Mouse (Mus musculus) neural tube, embryonic 15.5 days (tissue): ENCODE data around the gene Cbx8. TPM values are rescaled to one million over a fixed set of nuclear protein-coding genes. Genes with fewer than 3 reads are reported as not detected.

Experiments
- ATAC-seq: fragments of 200-750 bp; cut with Nextera tagmentation; 2 replicates; pipeline ENCODE4 v1.8.0; 2017; ENCODE audit warnings: mild to moderate bottlenecking, moderate TSS enrichment, moderate library complexity; ENCODE audit not compliant: low FRiP score
- H3K27ac ChIP-seq: fragments of 300-500 bp; sonication (generic); replicated peaks from 2 replicates; pipeline ENCODE4 v1.5.1; 2015; ENCODE audit warnings: mild to moderate bottlenecking, inconsistent platforms
- H3K27me3 ChIP-seq: fragments of 300-500 bp; sonication (generic); replicated peaks from 2 replicates; pipeline ENCODE4 v1.6.1; 2015; ENCODE audit warnings: inconsistent platforms
- H3K36me3 ChIP-seq: fragments of 300-500 bp; sonication (generic); 2 replicates; pipeline ENCODE4 v1.6.1; 2015; ENCODE audit warnings: inconsistent platforms
- H3K4me1 ChIP-seq: fragments of 300-500 bp; sonication (generic); 2 replicates; pipeline ENCODE4 v1.6.1; 2015; ENCODE audit warnings: inconsistent platforms
- H3K4me2 ChIP-seq: fragments of 300-500 bp; sonication (generic); 2 replicates; pipeline ENCODE4 v1.6.1; 2015; ENCODE audit warnings: inconsistent platforms, mild to moderate bottlenecking, moderate library complexity
- H3K4me3 ChIP-seq: fragments of 300-500 bp; sonication (generic); replicated peaks from 2 replicates; pipeline ENCODE4 v1.5.1; 2015; ENCODE audit warnings: mild to moderate bottlenecking, inconsistent platforms
- H3K9ac ChIP-seq: fragments of 300-500 bp; sonication (generic); replicated peaks from 2 replicates; pipeline ENCODE4 v1.6.1; 2015; ENCODE audit warnings: mild to moderate bottlenecking, inconsistent platforms
- H3K9me3 ChIP-seq: fragments of 300-500 bp; sonication (generic); replicated peaks from 2 replicates; pipeline ENCODE4 v1.6.1; 2016; ENCODE audit warnings: inconsistent platforms
- WGBS: fragments of 180-500 bp; shearing (Covaris S2); methylation state at CpG from one replicate; pipeline ENCODE4 v1.1.7; 2015; ENCODE audit warnings: mixed read lengths; 5-methylcytosine and 5-hydroxymethylcytosine counted together
- polyA plus RNA-seq: library from polyadenylated mRNA; unstranded; fragments of >200 nt; fragmentation: Nextera tagmentation; extraction: Ambion mirVana; gene quantifications from 2 replicates; pipeline ENCODE4 v1.2.1, GENCODE M21; 2015

Gene Cbx8
- polyA plus RNA-seq = 7.2 and 7.3 TPM in 2 replicates

DNA sequence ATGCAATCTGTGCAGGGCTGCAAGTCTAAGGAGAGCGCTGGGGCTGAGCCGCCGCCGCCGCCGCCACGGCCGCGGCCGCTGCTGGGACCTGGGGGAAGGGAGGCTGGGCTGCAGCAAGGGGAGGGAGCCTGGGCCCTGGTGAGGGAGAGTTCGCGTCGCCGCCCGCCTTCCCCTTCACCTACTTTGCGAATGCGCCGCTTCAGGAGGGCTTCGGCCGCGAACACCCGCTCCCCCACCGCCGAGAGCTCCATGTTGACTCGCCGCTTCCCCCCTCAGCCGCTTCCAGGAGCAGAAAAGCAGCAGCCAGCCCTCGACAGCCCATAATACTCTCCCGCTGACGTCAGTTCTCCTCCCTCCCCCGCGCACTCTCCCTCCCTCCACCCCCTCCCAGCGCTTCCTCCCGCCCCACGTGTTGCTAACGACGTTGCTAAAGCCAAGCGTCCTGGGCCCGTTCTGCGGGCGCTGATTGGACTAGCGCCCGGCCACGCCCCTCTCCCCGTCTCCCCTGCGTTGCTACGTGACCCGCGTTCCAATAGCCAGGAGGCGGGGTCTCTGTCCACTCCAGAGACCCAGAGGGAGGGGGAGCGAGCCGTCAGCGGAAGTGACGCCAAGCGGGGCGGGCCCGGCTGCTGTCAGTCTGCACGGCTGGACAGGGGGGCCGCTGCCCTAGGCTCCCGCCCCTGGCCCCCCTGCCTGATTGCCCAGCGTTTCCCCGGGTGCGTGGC lies at the start of gene Cbx8:
Gene Cbx8 (minus strand): TSS at position 370 of the 725 bp plus-strand sequence.
- WGBS = under 1% methylated on average over 51 of the region's 63 CpGs
- peaks cover 78% of the 10 kb centered on the region for H3K27me3 ChIP-seq
- H3K9ac ChIP-seq = peak within 1 kb of the TSS; percentile 82
- H3K4me2 ChIP-seq = peak within 1 kb of the TSS; percentile 86
- H3K4me1 ChIP-seq = peaks cover 71% of the 10 kb centered on the region
- peak within 1 kb of the TSS; percentile 94 for H3K27ac ChIP-seq
- H3K4me3 ChIP-seq = peak within 1 kb of the TSS; percentile 79
- peaks cover 8% of the 10 kb centered on the region for H3K36me3 ChIP-seq
- ATAC-seq = peak; percentile 93
- H3K9me3 ChIP-seq = no peaks in the 10 kb centered on the region

DNA sequence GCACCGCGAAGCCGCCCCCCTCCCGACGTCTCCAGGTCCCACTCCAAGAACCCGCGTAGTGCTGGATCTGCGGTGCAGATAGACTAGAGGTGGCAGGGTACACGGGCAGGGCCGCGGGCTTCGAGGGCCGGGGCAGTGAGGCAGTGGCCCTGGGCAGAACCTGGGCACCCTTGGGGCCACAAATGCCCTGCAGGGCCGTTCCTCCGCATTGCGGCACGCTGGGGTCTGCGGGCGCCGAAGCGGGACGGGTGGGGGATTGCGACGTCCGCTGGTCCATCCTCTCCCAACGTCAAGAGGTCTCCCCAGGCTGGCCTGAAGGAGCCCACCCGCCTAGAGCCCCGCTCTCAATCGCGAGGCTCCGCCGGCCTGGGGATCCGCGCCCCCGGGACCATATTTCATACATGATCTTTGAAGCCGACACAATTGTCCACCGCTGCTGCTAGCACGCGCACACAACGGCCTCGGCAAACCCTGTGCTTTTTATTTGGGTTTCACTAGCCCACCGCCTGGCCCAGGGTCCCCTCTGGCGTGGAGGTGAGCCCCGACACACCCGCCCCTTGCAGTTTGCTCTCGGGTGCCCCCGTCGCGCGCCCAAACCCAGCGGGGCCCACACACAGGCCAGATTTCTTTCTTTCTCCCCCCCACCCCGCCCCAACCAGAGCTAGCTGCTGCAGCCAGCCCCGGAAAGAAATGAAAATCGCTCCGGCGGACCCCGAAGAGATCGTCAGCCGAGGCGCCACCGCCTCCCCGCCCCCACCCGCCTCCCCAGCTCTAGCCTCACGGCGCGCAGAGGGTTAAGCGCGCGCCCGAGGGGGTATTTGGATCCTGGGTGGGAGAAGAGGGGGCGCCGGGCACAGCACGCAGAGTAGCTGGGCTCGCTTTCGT lies 49.5 kb upstream of the Cbx8 start:
- WGBS = under 1% methylated on average over 75 of the region's 75 CpGs
- H3K27me3 ChIP-seq = peaks cover 35% of the 10 kb centered on the region
- peak overlapping the region; percentile 96 for H3K4me2 ChIP-seq
- peak overlapping the region; percentile 30; the same call in 1 of the 2 replicates for H3K27ac ChIP-seq
- peak overlapping the region; percentile 69 for H3K9ac ChIP-seq
- ATAC-seq = peak; percentile 4; the same call in 1 of the 2 replicates
- peaks cover 48% of the 10 kb centered on the region for H3K4me1 ChIP-seq
- H3K36me3 ChIP-seq = no peaks in the 10 kb centered on the region
- H3K9me3 ChIP-seq = no peaks in the 10 kb centered on the region
- H3K4me3 ChIP-seq = peak overlapping the region; percentile 54

DNA sequence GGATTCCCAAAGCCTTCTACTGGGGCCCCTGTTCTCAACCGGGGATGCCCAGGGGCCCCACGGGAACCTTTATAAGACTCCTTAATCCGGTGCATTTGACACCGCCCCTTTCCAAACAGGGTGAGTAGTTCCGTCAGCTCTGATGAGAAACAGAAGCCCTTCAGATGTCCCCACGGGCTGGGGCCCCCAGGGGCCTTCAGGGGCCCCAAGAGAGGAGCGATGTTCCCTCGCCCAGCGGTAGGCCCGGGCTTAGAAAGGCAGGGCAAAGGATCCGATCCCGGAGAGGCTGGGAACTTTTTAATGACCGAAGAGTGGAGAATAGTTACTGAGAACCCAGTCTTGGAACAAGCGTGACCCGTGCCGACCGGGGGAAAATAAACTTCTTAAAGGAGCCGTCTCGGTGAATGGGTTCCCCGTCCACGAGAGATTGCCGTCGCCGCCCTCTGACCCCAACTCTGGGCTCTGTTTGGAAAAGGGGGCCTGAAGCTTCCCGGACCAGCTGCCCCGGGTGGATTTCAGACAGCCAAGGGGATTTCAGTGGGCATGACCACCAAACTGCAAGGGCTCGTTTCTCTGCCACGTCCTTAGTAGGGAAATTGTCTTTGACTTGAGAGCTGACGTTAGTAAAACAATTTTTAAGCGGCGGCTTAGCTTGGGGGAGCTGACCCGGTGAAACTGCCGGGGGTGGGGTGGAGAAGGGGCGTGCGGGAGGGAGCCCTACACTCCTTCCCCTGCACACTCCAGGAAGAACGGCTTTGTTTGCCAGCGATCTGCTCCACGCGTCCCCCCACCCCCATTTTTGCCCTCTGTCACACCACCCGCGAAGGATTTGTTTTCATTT lies 48.7 kb upstream of the Cbx8 start:
- Histone ChIP-seq H3K9me3 (no peaks in the 10 kb centered on the region), H3K36me3 (no peaks in the 10 kb centered on the region), H3K9ac (peak overlapping the region; percentile 69), H3K4me1 (peaks cover 51% of the 10 kb centered on the region), H3K4me3 (peak overlapping the region; percentile 54), H3K4me2 (peak overlapping the region; percentile 96), H3K27ac (no peak overlapping the region), H3K27me3 (peaks cover 35% of the 10 kb centered on the region)
- under 1% methylated on average over 41 of the region's 41 CpGs for WGBS
- no peak for ATAC-seq

DNA sequence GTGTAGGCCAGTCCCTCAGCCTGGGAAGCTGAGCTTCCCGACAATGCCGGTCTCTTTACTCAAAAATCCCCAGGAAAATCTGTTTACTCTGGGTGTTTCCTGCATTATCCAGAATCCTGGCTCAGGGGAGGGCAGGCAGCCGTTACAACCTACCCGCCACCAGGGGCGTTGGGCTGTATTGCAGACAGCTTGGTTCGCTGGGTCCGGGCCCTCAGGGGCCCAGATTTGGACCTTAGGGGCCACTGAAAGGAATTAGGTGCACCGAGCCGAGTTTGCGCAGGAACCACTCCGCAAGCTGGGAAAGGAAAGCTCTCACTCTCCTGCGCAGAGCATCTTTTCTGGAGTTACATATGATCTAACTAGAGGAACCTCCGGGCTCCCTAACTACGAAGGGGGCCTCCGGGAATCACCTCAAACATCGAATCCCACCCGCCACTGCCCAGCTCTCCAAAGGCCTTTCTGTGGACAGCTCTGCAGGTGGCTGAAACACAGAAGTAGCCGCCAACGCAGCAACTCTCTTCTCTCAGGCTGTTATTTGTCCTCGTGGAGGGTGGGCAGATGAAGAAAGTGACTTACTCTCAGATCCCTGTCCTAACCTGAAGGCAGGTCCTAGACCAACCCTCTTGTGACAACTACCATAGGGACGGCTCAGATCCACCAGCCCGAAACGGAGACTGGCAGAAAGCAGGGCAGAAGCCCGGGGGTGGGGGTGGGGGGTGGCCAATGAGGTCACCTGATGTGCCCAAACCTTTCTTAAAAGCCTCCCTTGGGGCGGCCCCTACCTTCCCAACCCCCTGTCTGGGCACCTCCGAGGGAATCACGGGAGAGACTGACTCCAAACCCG lies 47.8 kb upstream of the Cbx8 start:
- no peaks in the 10 kb centered on the region for H3K9me3 ChIP-seq
- peaks cover 30% of the 10 kb centered on the region for H3K27me3 ChIP-seq
- 2% methylated on average over 28 of the region's 28 CpGs for WGBS
- H3K36me3 ChIP-seq = no peaks in the 10 kb centered on the region
- H3K4me3 ChIP-seq = no peak overlapping the region
- H3K27ac ChIP-seq = no peak overlapping the region
- H3K4me1 ChIP-seq = peaks cover 60% of the 10 kb centered on the region
- peak overlapping the region; percentile 96 for H3K4me2 ChIP-seq
- no peak overlapping the region for H3K9ac ChIP-seq
- ATAC-seq = no peak

DNA sequence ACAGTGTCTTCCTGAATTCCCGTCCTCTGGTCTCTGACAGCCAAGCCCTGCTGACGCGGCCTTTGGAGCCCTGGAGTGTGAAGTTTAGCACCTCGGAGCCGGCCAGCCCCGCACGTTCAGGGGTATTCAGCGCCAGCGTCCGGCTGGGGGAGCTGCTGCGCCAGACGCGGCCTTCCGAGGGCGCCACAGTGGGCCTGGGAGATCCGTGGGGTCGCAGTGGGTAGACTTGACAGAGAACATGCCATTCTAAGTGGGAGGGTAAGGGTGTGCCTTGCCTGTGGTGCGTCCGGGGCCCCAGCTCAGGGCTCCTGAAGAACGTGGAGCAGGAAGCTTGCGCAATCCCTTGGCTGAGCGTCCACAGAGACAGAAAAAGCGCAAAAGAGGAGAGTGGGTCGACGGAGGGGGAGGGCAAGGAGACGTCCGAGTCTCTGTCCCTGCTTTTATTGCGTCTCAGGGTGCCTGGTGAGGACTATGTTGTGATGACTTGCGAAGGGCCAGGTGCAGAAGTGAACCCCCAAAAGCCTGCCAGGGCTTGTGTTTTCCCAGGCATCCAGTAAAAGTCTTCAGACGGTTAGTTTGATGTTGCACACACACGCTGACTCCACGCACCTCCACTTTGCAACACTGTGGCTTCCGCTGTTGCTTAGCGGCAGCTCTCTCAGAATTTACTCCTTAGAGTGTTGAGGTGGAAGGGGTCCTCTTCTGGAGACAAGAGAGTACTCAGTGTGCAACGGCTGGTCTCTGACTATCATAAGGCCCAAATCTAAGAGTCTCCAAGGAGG lies 46.7 kb upstream of the Cbx8 start:
- Histone ChIP-seq H3K4me1 (peaks cover 71% of the 10 kb centered on the region), H3K36me3 (no peaks in the 10 kb centered on the region), H3K4me3 (0 out of 2 replicates have a peak overlapping the region, but pooled peaks have one; percentile 8), H3K27me3 (peaks cover 29% of the 10 kb centered on the region), H3K9me3 (no peaks in the 10 kb centered on the region), H3K4me2 (peak overlapping the region; percentile 13), H3K9ac (no peak overlapping the region), H3K27ac (no peak overlapping the region)
- WGBS = 1% methylated on average over 35 of the region's 35 CpGs
- no peak for ATAC-seq

DNA sequence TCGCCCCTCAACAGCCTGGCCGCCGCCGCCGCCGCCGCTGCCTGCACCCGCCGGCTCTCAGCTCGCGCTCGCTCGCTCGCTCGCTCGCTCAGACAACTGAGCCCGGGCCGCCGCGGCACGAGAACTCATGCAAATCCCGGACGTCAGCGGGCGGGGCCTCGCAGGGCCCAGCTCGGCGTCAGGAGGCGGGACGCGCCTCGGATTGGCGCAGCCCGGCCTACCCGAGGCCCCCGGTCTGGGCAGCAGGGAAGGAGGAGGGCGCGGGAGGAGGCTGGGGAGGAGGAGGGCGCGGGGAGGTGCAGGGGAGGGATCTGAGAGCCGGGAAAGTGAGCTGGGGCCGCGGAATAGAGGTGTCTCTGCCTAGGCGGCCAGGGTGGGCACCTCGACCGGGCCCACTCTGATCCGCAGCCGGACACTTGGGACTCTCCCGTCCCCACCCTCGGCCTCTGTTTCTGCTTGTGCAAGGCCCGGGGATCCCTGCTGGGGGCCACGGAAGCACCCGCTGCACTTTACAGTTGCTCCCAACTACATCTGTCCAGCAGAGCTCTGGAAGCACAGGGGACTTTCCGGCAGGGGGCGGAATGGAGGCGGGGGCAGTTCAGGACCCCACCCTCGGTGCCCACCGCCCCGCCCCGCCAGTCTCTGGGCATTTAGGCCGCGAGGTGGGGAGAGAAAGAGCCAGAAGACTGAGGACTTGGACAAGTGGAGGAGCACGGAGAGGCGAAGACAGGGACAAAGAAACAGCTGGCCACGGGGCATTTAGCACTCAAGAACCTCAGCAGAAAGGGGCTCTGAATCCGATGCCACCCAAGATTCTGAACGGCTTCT lies 45.6 kb upstream of the Cbx8 start, which contains the start of gene Cbx4:
Gene Cbx4 (minus strand): TSS at position 78 of the 828 bp plus-strand sequence.
- H3K27me3 ChIP-seq = peaks cover 39% of the 10 kb centered on the region
- peak within 1 kb of the TSS; percentile 99 for H3K27ac ChIP-seq
- WGBS = under 1% methylated on average over 60 of the region's 67 CpGs
- no peaks in the 10 kb centered on the region for H3K9me3 ChIP-seq
- H3K4me3 ChIP-seq = peak within 1 kb of the TSS; percentile 92
- peaks cover 10% of the 10 kb centered on the region for H3K36me3 ChIP-seq
- H3K4me1 ChIP-seq = peaks cover 81% of the 10 kb centered on the region
- ATAC-seq = peak; percentile 89
- peak within 1 kb of the TSS; percentile 90 for H3K4me2 ChIP-seq
- peak within 1 kb of the TSS; percentile 97 for H3K9ac ChIP-seq

DNA sequence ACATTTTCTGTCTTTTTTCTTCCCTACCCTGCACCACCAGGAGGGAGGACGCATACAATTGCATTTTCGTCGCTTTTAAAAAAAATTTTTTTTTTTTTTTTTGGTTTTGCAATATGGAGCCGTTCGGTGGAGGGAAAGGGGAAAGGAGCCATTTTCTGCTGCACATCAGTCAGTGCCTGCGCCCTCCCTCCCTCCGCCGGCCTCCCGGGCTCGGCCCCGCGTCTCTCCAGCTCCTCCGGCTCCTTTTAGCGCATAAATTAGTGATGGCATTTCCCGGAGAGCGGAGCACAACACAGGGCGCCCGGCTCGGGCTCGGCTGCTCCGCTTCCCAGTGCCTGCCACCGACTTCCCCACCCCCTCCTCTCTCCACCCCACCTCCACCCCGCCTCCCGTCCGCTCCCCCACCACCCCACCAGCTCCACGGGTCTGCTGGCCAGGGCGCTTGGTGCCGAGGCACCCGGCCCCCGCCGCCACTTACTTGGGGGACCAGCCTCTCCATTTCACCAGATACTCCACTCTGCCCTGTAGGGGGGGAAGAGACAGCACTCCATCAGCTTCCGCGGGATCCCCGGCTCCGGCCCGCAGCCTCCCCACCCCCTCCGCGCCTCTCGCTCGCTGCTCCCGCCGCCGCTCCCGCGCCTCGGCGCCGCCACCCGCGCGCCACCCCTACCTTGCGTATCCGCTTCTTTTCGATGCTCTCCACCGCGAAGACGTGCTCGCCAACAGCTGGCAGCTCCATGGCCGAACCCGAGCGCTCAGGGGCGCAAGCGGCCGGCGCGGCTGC lies 44.7 kb upstream of the Cbx8 start:
- H3K4me3 ChIP-seq = peak overlapping the region; percentile 92
- peak; percentile 67 for ATAC-seq
- H3K4me2 ChIP-seq = peak overlapping the region; percentile 90
- peak overlapping the region; percentile 97 for H3K9ac ChIP-seq
- peaks cover 19% of the 10 kb centered on the region for H3K36me3 ChIP-seq
- H3K27ac ChIP-seq = peak overlapping the region; percentile 99
- WGBS = under 1% methylated on average over 60 of the region's 66 CpGs
- H3K4me1 ChIP-seq = peaks cover 83% of the 10 kb centered on the region
- H3K9me3 ChIP-seq = no peaks in the 10 kb centered on the region
- peaks cover 45% of the 10 kb centered on the region for H3K27me3 ChIP-seq

DNA sequence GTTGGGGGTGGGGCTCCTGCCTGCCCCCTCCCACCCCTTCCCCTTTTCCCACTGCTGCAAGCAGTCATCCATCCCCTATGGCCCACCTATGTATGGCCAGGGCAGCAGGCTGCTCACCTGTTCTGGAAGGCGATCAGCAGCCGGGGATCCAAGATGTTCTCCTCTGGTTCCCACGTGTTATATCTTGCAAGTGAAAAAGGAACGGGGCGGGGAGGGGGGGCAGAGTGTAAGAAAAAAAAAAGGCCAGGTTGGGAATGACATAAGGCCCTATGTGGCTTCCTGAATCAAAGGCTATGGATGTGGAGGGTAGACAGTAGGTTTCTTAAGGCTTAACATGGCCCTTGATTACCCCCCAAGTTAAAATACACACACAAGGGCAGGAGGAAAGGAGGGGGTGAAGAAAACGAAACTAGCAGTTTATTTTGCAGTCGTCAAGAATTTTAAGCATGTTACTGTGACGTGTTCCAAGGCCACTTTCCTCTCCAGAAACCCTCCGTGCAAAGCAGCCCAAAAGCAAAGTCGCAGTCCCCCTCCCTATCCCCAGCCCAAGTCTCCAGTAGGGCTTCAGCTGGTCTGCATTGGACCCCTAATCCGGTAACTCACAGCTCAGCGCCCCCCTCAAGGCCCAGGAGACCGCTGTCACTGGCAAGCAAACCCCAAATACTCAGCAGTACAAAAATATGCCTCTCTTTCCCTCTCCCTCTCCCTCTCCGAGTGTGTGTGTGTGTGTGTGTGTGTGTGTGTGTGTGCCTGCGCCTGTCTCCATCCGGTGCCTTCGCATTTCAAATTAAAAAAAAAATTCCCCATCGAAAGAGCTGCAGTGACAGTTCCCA lies 43.9 kb upstream of the Cbx8 start:
- H3K4me2 ChIP-seq = peak overlapping the region; percentile 90
- H3K9me3 ChIP-seq = no peaks in the 10 kb centered on the region
- no peak for ATAC-seq
- peak overlapping the region; percentile 92 for H3K4me3 ChIP-seq
- peaks cover 19% of the 10 kb centered on the region for H3K36me3 ChIP-seq
- peak overlapping the region; percentile 99 for H3K27ac ChIP-seq
- H3K27me3 ChIP-seq = peaks cover 45% of the 10 kb centered on the region
- H3K4me1 ChIP-seq = peaks cover 79% of the 10 kb centered on the region
- H3K9ac ChIP-seq = peak overlapping the region; percentile 97
- WGBS = under 1% methylated on average over 18 of the region's 18 CpGs
